ENCODE assay signal across 13 mouse cellular contexts in the genomic region with DNA sequence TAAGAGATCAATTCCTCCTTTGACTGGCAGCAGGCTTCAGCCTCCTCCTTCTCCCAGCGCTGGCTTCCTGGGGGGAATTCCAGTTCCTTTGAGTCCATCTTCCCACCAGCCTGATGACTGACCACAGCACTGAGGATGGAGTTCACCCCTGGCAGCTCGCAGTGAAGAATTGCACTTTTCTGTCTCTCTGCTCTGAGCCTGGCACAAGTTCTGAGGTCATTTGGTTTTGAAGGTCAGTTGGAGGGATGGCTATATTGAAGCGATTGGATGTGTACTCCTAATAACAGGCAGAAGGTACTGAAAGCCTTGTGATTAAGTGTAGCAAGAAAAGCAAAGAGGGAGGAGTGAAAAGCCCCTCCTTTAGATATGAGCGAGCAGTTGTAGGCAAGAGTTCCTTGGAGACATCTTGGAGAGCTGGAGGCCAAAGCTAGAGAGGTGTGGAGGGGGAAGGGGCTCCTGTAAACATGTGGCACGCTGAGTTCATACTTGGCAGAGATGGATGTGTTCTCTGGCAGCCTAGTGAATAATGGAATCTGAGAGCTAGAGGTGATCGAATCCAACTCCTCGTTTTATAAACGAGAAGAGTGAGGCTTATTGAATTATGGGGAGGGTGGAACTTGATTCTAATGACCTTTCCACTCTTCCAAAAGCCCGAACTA.
A peak's percentile ranks its signal among the peaks of the same experiment; 100 is the strongest.
DNase-seq lines count a peak whose midpoint lies in the region; ATAC-seq lines count a peak whose summit lies in the region.
"Had no signal": no experiment of that assay in that cellular context is flagged by ENCODE, and none has a peak within 500 bp of the region (broad histone marks: within the 10 kb centered on the region; RNA-seq: fewer than 3 reads in every experiment).

No protein-coding gene starts in this region.

- no peak for ATAC-seq in heart, embryonic 13.5 days (ENCODE audit: extremely low read depth, insufficient number of reproducible peaks, low FRiP score, low TSS enrichment)

- H3K9ac ChIP-seq in heart, embryonic 13.5 days = no peak overlapping the region
- H3K9ac ChIP-seq: liver, embryonic 14.5 days had no signal

- intact Hi-C loops in heart, postnatal 25 days (cut with DNase I) = no loop called here

- H3K27me3 ChIP-seq in heart, embryonic 13.5 days (replicated peaks) = peaks cover 3% of the 10 kb centered on the region

- H3K4me2 ChIP-seq in heart, embryonic 13.5 days = peak overlapping the region; percentile 17; the same call in 1 of the 2 replicates

- DNase-seq in adrenal gland, adult 2 months = peak; percentile 54
- DNase-seq in adrenal gland, postnatal 4 days (ENCODE audit: low spot score in 2 of 2) = no peak
- no peak for DNase-seq in heart, postnatal 25 days (ENCODE audit: low spot score)
- DNase-seq in 3T3-L1 (ENCODE audit: low read depth, low spot score) = peak; percentile 37
- peak; percentile 20 for DNase-seq in fibroblast of lung, adult 2 months (ENCODE audit: low read depth)
- no peak for DNase-seq in embryo, embryonic 11 days
- DNase-seq in lung, postnatal 36 days = no peak
- DNase-seq: cerebellum, adult 11-12 months; midbrain, embryonic 14.5 days; spleen, adult 18-20 months had no signal

- peaks cover 16% of the 10 kb centered on the region for H3K4me1 ChIP-seq in heart, embryonic 13.5 days

- no peaks in the 10 kb centered on the region for H3K9me3 ChIP-seq in heart, embryonic 13.5 days

- 62% methylated on average over 9 of the region's 9 CpGs for WGBS in heart, embryonic 13.5 days

- no peak overlapping the region for H3K4me3 ChIP-seq in heart, embryonic 13.5 days

- H3K36me3 ChIP-seq in heart, embryonic 13.5 days = no peaks in the 10 kb centered on the region

- H3K27ac ChIP-seq in heart, embryonic 13.5 days (replicated peaks) = no peak overlapping the region
- H3K27ac ChIP-seq: liver, embryonic 14.5 days; macrophage had no signal

Comparison
In these comparisons a context has a peak if more than half of its experiments do, and no peak if none do; other contexts are left out.
1. DNase-seq: peak in adrenal gland, adult 2 months (single experiment), 3T3-L1 (single experiment) and fibroblast of lung, adult 2 months (single experiment); none in adrenal gland, postnatal 4 days (0 of 2), heart, postnatal 25 days (single experiment), embryo, embryonic 11 days (single experiment) and lung, postnatal 36 days (single experiment).